Mouse (Mus musculus): Measurements from ENCODE around the gene Olfr119.
"Not testable (repeated sequence)": the region's sequence is repeated elsewhere in the genome, so short reads cannot be mapped to it uniquely, and the experiment has no call there.

Gene Olfr119

DNA sequence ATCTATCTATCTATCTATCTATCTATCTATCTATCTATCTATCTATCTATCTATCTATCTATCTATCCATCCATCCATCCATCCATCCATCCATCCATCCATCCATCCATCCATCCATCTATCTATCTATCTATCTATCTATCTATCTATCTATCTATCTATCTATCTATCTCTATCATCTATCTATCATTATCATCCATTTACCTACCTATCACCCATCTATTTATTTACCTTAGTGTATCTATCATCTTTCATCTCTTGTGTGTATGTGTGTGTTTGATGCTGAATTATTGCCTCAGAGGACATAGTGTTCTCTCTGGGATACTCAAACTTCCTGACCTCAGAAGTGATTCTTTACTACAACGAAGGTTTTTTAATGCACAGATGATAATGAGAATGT lies at the start of gene Olfr119:
TSS of gene Olfr119 (plus strand) at position 301 of the 400 bp plus-strand sequence.
- DNase-seq (ENCODE audit: inconsistent ontology term): not testable (repeated sequence)

GRCm38 (mm10) chr17:37663682-37664081 lies 32.7 kb upstream of the Olfr119 start, which contains the start of gene Olfr117:
Olfr117 (minus strand) TSS chr17:37663782.
- DNase-seq (ENCODE audit: inconsistent ontology term): no peak

DNA sequence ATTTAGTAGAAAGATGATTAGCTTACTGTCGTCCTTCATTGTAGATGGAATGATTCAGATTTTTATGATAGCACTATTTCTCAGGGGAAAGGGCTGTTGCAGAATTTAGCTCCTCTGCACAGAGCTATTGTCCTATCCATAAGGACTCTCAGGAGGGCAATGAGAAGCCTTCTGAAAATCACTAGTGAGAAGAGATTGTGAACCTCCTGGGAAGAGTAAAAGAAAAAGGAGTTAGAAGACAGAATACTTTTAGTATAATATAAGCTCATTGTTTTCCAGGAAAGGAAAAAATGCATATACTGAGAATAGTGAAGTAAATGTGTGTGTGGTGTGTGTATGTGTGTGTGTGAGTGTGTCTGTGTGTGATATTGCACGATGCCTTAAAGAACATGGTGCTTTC lies 29.7 kb upstream of the Olfr119 start, which contains the start of gene Olfr118:
TSS of gene Olfr118 (plus strand) at position 301 of the 400 bp plus-strand sequence.
- DNase-seq (ENCODE audit: inconsistent ontology term): no peak

GRCm38 (mm10) chr17:37721508-37721907 lies 25.1 kb downstream of the Olfr119 start, which contains the start of gene Olfr120:
Olfr120 (plus strand) TSS chr17:37721808.
- DNase-seq (ENCODE audit: inconsistent ontology term): no peak

DNA sequence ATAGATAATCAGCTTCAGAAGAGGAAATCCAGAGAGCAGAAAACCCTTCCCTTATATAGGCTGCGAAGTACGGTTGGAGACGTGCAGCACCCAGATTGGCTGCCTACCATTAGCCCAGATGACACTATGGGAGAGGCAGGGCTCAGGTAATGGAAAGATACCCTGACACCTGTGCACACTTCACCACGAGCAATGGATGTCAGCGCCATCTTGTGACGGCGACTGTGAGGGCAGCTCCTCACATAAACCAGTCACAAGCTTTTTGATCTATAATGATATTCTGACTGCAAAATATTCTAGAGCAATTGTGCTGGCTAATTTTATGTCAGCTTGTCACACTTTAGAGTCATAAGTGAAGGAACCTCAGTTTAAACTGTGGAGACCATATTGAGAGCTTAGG lies 41.7 kb downstream of the Olfr119 start:
- DNase-seq (ENCODE audit: inconsistent ontology term): no peak
